Mouse (Mus musculus) intestine, embryonic 15.5 days (tissue): ENCODE data around the gene Acot6. TPM values are rescaled to one million over a fixed set of nuclear protein-coding genes. Genes with fewer than 3 reads are reported as not detected.

ENCODE experiments used
- ATAC-seq: fragments of 200-750 bp; cut with Nextera tagmentation; 2 replicates; pipeline ENCODE4 v1.8.0; 2017; ENCODE audit warnings: moderate TSS enrichment, moderate library complexity
- H3K27ac ChIP-seq: fragments of 300-500 bp; sonication (generic); 2 replicates; pipeline ENCODE4 v1.5.1; 2015; ENCODE audit warnings: mild to moderate bottlenecking, inconsistent platforms
- H3K27me3 ChIP-seq: fragments of 300-500 bp; sonication (generic); replicated peaks from 2 replicates; pipeline ENCODE4 v1.6.1; 2015; ENCODE audit warnings: inconsistent platforms
- H3K36me3 ChIP-seq: fragments of 300-500 bp; sonication (generic); 2 replicates; pipeline ENCODE4 v1.6.1; 2015; ENCODE audit warnings: inconsistent platforms
- H3K4me1 ChIP-seq: fragments of 300-500 bp; sonication (generic); replicated peaks from 2 replicates; pipeline ENCODE4 v1.6.1; 2015; ENCODE audit warnings: inconsistent platforms
- H3K4me2 ChIP-seq: fragments of 300-500 bp; sonication (generic); replicated peaks from 2 replicates; pipeline ENCODE4 v1.6.1; 2015; ENCODE audit warnings: mild to moderate bottlenecking, inconsistent platforms
- H3K4me3 ChIP-seq: fragments of 300-500 bp; sonication (generic); replicated peaks from 2 replicates; pipeline ENCODE4 v1.5.1; 2015; ENCODE audit warnings: inconsistent platforms
- H3K9ac ChIP-seq: fragments of 300-500 bp; sonication (generic); 2 replicates; pipeline ENCODE4 v1.6.1; 2015; ENCODE audit warnings: inconsistent platforms
- H3K9me3 ChIP-seq: fragments of 300-500 bp; sonication (generic); 2 replicates; pipeline ENCODE4 v1.6.1; 2016; ENCODE audit warnings: inconsistent platforms
- WGBS: fragments of 180-500 bp; shearing (Covaris S2); methylation state at CpG from one replicate; pipeline ENCODE4 v1.1.7; 2015; 5-methylcytosine and 5-hydroxymethylcytosine counted together
- polyA plus RNA-seq: library from polyadenylated mRNA; unstranded; fragments of >200 nt; fragmentation: Nextera tagmentation; extraction: Ambion mirVana; gene quantifications from 2 replicates; pipeline ENCODE4 v1.2.1, GENCODE M21; 2015

The Acot6 gene
- polyA plus RNA-seq, 1 experiment from 2014 or later = 2.1 TPM

GRCm38 (mm10) chr12:84109924-84110323, 9.5 kb downstream of the Acot6 start:
- Histone ChIP-seq H3K27ac (no peak overlapping the region), H3K4me3 (no peak overlapping the region), H3K27me3 (no peaks in the 10 kb centered on the region), H3K36me3 (no peaks in the 10 kb centered on the region), H3K4me2 (no peak overlapping the region), H3K4me1 (peaks cover 3% of the 10 kb centered on the region; the same call in 1 of the 2 replicates), H3K9ac (no peak overlapping the region), H3K9me3 (no peaks in the 10 kb centered on the region)
- 83% methylated on average over 1 of the region's 1 CpGs for WGBS
- no peak for ATAC-seq

DNA sequence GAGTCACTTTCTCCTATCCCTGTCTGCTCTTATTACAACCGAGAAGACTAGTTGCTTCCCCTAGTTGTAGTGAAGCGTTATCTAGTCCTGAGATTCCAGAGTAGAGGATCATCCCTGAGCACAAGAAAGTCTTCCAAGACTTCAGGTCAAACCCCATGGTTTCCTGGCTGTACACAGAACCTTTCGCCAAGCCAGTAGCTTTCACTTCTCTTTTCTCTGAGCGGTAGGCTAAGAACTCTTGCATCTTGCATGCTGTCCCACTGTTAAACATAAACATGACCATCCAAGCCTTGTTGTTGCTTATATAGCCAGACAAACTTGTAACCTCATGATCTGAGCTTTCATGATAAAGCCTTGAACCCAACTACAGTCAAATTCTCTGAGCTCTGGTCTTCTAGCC, 10.4 kb downstream of the Acot6 start:
- Histone ChIP-seq H3K4me2 (no peak overlapping the region), H3K27me3 (no peaks in the 10 kb centered on the region), H3K36me3 (no peaks in the 10 kb centered on the region), H3K9ac (no peak overlapping the region), H3K4me3 (no peak overlapping the region), H3K9me3 (no peaks in the 10 kb centered on the region), H3K27ac (no peak overlapping the region), H3K4me1 (peaks cover 8% of the 10 kb centered on the region; the same call in 1 of the 2 replicates)
- 88% methylated on average over 4 of the region's 4 CpGs for WGBS
- ATAC-seq = no peak

DNA sequence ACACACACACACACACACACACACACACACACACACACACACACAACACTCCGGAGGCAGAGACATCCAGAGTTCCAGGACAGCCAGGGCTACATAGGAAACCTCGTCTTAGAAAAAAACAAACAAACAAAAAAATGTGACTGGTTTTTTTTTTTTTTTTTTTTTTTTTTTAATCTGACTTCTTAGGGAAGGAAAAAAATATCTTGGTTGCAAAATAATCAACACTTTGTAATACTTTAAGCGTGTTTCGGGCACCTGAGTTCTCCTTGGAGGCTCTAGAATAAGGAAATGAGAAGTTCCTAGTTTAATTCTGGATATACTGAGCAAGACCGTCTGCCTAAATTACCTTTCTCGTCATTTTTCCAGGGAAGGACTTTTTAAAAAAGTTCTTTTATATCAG, 13.2 kb downstream of the Acot6 start:
- H3K4me2 ChIP-seq = peak overlapping the region; percentile 69
- ATAC-seq = 0 out of 2 replicates have a peak, but pooled peaks have one; percentile 12
- no peaks in the 10 kb centered on the region for H3K27me3 ChIP-seq
- H3K4me1 ChIP-seq = peaks cover 8% of the 10 kb centered on the region; the same call in 1 of the 2 replicates
- no peaks in the 10 kb centered on the region for H3K36me3 ChIP-seq
- no peak overlapping the region for H3K27ac ChIP-seq
- H3K4me3 ChIP-seq = peak overlapping the region; percentile 85
- no peak overlapping the region for H3K9ac ChIP-seq
- no peaks in the 10 kb centered on the region for H3K9me3 ChIP-seq
- WGBS = 44% methylated on average over 6 of the region's 6 CpGs

- no peaks in the 10 kb centered on the region for H3K9me3 ChIP-seq
- H3K36me3 ChIP-seq = no peaks in the 10 kb centered on the region
- WGBS = 3% methylated on average over 32 of the region's 35 CpGs
- peak within 1 kb of the TSS; percentile 69 for H3K4me2 ChIP-seq
- peak within 1 kb of the TSS; percentile 23 for H3K27ac ChIP-seq
- peaks cover 8% of the 10 kb centered on the region; the same call in 1 of the 2 replicates for H3K4me1 ChIP-seq
- no peaks in the 10 kb centered on the region for H3K27me3 ChIP-seq
- H3K9ac ChIP-seq = peak within 1 kb of the TSS; percentile 66
- peak within 1 kb of the TSS; percentile 85 for H3K4me3 ChIP-seq
- peak; percentile 98 for ATAC-seq
Observed at GRCm38 (mm10) chr12:84114153-84114994, 13.9 kb downstream of the Acot6 start, which contains the start of gene Dnal1. Dnal1 (plus strand) TSS chr12:84114366.

DNA sequence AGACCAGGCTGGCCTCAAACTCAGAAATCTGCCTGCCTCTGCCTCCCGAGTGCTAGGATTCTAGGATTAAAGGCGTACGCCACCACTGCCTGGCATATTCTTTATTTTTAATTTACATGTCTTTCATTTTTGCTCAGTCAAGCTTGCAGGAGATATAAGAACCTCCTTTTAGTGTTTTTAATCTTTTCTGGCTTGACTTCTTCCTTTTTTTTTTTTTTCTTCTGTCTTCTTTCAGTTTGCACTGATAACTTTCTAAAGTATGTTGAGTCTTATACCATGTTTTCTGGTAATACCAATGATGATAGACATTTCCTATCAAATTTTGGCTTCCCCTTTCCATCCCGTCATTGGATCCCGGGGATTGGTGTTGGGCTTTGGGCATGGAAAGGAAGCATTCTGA, 19.1 kb downstream of the Acot6 start:
- Histone ChIP-seq H3K4me2 (no peak overlapping the region), H3K4me3 (no peak overlapping the region), H3K4me1 (peaks cover 8% of the 10 kb centered on the region; the same call in 1 of the 2 replicates), H3K9ac (no peak overlapping the region), H3K27me3 (no peaks in the 10 kb centered on the region), H3K9me3 (no peaks in the 10 kb centered on the region), H3K27ac (no peak overlapping the region), H3K36me3 (no peaks in the 10 kb centered on the region)
- ATAC-seq = no peak
- WGBS = 97% methylated on average over 5 of the region's 5 CpGs

- H3K4me2 ChIP-seq = no peak overlapping the region
- no peak overlapping the region for H3K4me3 ChIP-seq
- no peak for ATAC-seq
- no peaks in the 10 kb centered on the region for H3K9me3 ChIP-seq
- 80% methylated on average over 12 of the region's 12 CpGs for WGBS
- H3K27me3 ChIP-seq = no peaks in the 10 kb centered on the region
- H3K27ac ChIP-seq = no peak overlapping the region
- no peaks in the 10 kb centered on the region for H3K36me3 ChIP-seq
- no peaks in the 10 kb centered on the region for H3K4me1 ChIP-seq
- no peak overlapping the region for H3K9ac ChIP-seq
Observed at GRCm38 (mm10) chr12:84125892-84126291, 25.4 kb downstream of the Acot6 start.

DNA sequence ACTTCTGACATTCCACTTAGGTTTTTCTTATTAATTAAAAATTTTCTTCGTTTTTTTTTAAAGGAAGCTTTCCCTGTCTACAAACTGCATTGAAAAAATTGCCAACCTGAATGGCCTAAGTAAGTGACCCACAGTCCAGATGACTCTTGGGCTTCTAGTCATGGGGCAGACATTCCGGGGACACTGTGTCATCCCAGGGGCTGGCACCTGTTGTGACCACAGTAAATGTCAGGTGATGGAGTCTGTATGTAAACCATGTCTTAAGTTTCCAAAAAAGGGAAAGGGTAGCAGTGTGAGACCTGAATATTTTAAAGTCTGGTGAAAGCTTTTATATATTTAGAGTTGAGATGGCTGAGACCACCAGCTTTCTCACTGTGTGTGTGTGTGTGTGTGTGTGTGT, 26.4 kb downstream of the Acot6 start:
- Histone ChIP-seq H3K9ac (no peak overlapping the region), H3K36me3 (no peaks in the 10 kb centered on the region), H3K4me3 (no peak overlapping the region), H3K27ac (no peak overlapping the region), H3K27me3 (no peaks in the 10 kb centered on the region), H3K9me3 (no peaks in the 10 kb centered on the region), H3K4me2 (no peak overlapping the region), H3K4me1 (no peaks in the 10 kb centered on the region)
- 85% methylated on average over 2 of the region's 2 CpGs for WGBS
- no peak for ATAC-seq

GRCm38 (mm10) chr12:84128576-84128975, 28.1 kb downstream of the Acot6 start:
- Histone ChIP-seq H3K4me2 (no peak overlapping the region), H3K36me3 (peaks cover 2% of the 10 kb centered on the region; the same call in 1 of the 2 replicates), H3K27me3 (no peaks in the 10 kb centered on the region), H3K9me3 (no peaks in the 10 kb centered on the region), H3K27ac (no peak overlapping the region), H3K4me1 (no peaks in the 10 kb centered on the region), H3K4me3 (no peak overlapping the region), H3K9ac (no peak overlapping the region)
- no peak for ATAC-seq
- 88% methylated on average over 6 of the region's 6 CpGs for WGBS

GRCm38 (mm10) chr12:84129931-84130330, 29.5 kb downstream of the Acot6 start:
- Histone ChIP-seq H3K9ac (no peak overlapping the region), H3K4me1 (no peaks in the 10 kb centered on the region), H3K9me3 (no peaks in the 10 kb centered on the region), H3K27me3 (no peaks in the 10 kb centered on the region), H3K4me2 (no peak overlapping the region), H3K27ac (no peak overlapping the region), H3K36me3 (peaks cover 2% of the 10 kb centered on the region; the same call in 1 of the 2 replicates), H3K4me3 (no peak overlapping the region)
- no peak for ATAC-seq
- 94% methylated on average over 8 of the region's 8 CpGs for WGBS

GRCm38 (mm10) chr12:84132265-84132664, 31.8 kb downstream of the Acot6 start:
- no peaks in the 10 kb centered on the region for H3K4me1 ChIP-seq
- H3K27me3 ChIP-seq = no peaks in the 10 kb centered on the region
- ATAC-seq = no peak
- H3K9ac ChIP-seq = no peak overlapping the region
- H3K9me3 ChIP-seq = no peaks in the 10 kb centered on the region
- H3K4me2 ChIP-seq = no peak overlapping the region
- H3K36me3 ChIP-seq = peaks cover 5% of the 10 kb centered on the region; the same call in 1 of the 2 replicates
- H3K4me3 ChIP-seq = no peak overlapping the region
- WGBS = 66% methylated on average over 3 of the region's 3 CpGs
- no peak overlapping the region for H3K27ac ChIP-seq

- H3K4me2 ChIP-seq = no peak overlapping the region
- WGBS = 95% methylated on average over 7 of the region's 7 CpGs
- no peaks in the 10 kb centered on the region for H3K4me1 ChIP-seq
- H3K27me3 ChIP-seq = no peaks in the 10 kb centered on the region
- no peak overlapping the region for H3K4me3 ChIP-seq
- ATAC-seq = no peak
- peaks cover 3% of the 10 kb centered on the region; the same call in 1 of the 2 replicates for H3K36me3 ChIP-seq
- H3K9me3 ChIP-seq = no peaks in the 10 kb centered on the region
- H3K27ac ChIP-seq = no peak overlapping the region
- no peak overlapping the region for H3K9ac ChIP-seq
Observed at GRCm38 (mm10) chr12:84137131-84137530, 36.7 kb downstream of the Acot6 start.

DNA sequence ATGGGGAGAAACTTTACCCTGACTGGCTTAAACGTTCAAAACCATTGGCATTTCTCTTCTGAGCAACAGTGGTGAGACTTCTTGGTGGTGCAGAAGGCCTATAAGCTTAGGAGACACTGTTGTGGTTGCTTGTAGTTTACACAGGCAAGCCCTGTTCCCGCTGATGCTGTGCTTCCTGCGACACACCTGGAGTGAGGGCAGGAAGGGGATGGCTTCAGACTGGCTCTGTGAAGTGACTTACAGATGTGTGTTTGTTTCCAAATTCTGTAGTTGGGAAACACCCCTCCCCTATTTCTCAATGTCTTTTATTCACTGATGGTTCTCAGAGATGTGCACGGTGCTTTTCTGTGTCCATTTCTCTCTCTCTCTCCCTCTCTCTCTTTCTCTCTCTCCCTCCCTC, 39.7 kb downstream of the Acot6 start:
- Histone ChIP-seq H3K4me2 (no peak overlapping the region), H3K27me3 (no peaks in the 10 kb centered on the region), H3K27ac (no peak overlapping the region), H3K36me3 (0 out of 2 replicates have a peak, but pooled peaks cover 2% of the 10 kb centered on the region), H3K4me3 (no peak overlapping the region), H3K4me1 (no peaks in the 10 kb centered on the region), H3K9ac (no peak overlapping the region), H3K9me3 (no peaks in the 10 kb centered on the region)
- ATAC-seq = no peak
- WGBS = 74% methylated on average over 4 of the region's 4 CpGs

- H3K4me2 ChIP-seq = no peak overlapping the region
- 0 out of 2 replicates have a peak, but pooled peaks cover 2% of the 10 kb centered on the region for H3K36me3 ChIP-seq
- no peak; the same call in 1 of the 2 replicates for ATAC-seq
- H3K9ac ChIP-seq = no peak overlapping the region
- no peaks in the 10 kb centered on the region for H3K27me3 ChIP-seq
- H3K4me3 ChIP-seq = no peak overlapping the region
- H3K9me3 ChIP-seq = no peaks in the 10 kb centered on the region
- H3K27ac ChIP-seq = no peak overlapping the region
- WGBS = 69% methylated on average over 4 of the region's 4 CpGs
- H3K4me1 ChIP-seq = no peaks in the 10 kb centered on the region
Observed at GRCm38 (mm10) chr12:84141271-84141670, 40.8 kb downstream of the Acot6 start.
